Mouse (Mus musculus) hindbrain, embryonic 16.5 days (tissue): ENCODE measurements around the gene Spast. TPM values are rescaled to one million over a fixed set of nuclear protein-coding genes. Genes with fewer than 3 reads are reported as not detected.
A peak's percentile ranks its signal among the peaks of the same experiment; 100 is the strongest.
"Not testable (repeated sequence)": the region's sequence is repeated elsewhere in the genome, so short reads cannot be mapped to it uniquely, and the experiment has no call there.

Experiments
- ATAC-seq: fragments of 200-750 bp; cut with Nextera tagmentation; 2 replicates; pipeline ENCODE4 v1.8.0; 2017; ENCODE audit warnings: moderate TSS enrichment, moderate library complexity
- H3K27ac ChIP-seq: fragments of 300-500 bp; sonication (generic); 2 replicates; pipeline ENCODE4 v1.5.1; 2014; ENCODE audit warnings: low read depth, mild to moderate bottlenecking, control low read depth, low read length, moderate library complexity
- H3K27me3 ChIP-seq: fragments of 300-500 bp; sonication (generic); replicated peaks from 2 replicates; pipeline ENCODE4 v1.6.1; 2014; ENCODE audit warnings: low read length; ENCODE audit not compliant: control insufficient read depth, insufficient read depth
- H3K36me3 ChIP-seq: fragments of 300-500 bp; sonication (generic); 2 replicates; pipeline ENCODE4 v1.6.1; 2014; ENCODE audit warnings: mild to moderate bottlenecking, low read length, moderate library complexity, mixed read lengths; ENCODE audit not compliant: control insufficient read depth, insufficient read depth
- H3K4me1 ChIP-seq: fragments of 300-500 bp; sonication (generic); 2 replicates; pipeline ENCODE4 v1.6.1; 2014; ENCODE audit warnings: low read depth, low read length; ENCODE audit not compliant: control insufficient read depth, insufficient read depth
- H3K4me2 ChIP-seq: fragments of 300-500 bp; sonication (generic); 2 replicates; pipeline ENCODE4 v1.6.1; 2014; ENCODE audit warnings: mild to moderate bottlenecking, low read length, control low read depth, moderate library complexity
- H3K4me3 ChIP-seq: fragments of 300-500 bp; sonication (generic); 2 replicates; pipeline ENCODE4 v1.5.1; 2014; ENCODE audit warnings: mild to moderate bottlenecking, low read length, control low read depth, moderate library complexity
- H3K9ac ChIP-seq: fragments of 300-500 bp; sonication (generic); 2 replicates; pipeline ENCODE4 v1.6.1; 2014; ENCODE audit warnings: low read depth, mild to moderate bottlenecking, control low read depth, low read length, moderate library complexity
- H3K9me3 ChIP-seq: fragments of 300-500 bp; sonication (generic); 2 replicates; pipeline ENCODE4 v1.6.1; 2014; ENCODE audit warnings: mild to moderate bottlenecking, low read length, moderate library complexity; ENCODE audit not compliant: control insufficient read depth
- WGBS: fragments of 180-500 bp; shearing (Covaris S2); extraction: QIAGEN DNeasy Blood & Tissue Kit; methylation state at CpG from one replicate; pipeline ENCODE4 v1.1.7; 2014; 5-methylcytosine and 5-hydroxymethylcytosine counted together
- polyA plus RNA-seq: library from polyadenylated mRNA; unstranded; fragments of >200 nt; fragmentation: Nextera tagmentation; extraction: Ambion mirVana; gene quantifications from 2 replicates; pipeline ENCODE4 v1.2.1, GENCODE M21; 2015

The Spast gene
- polyA plus RNA-seq, 1 experiment from 2014 or later = 17.3 TPM

DNA sequence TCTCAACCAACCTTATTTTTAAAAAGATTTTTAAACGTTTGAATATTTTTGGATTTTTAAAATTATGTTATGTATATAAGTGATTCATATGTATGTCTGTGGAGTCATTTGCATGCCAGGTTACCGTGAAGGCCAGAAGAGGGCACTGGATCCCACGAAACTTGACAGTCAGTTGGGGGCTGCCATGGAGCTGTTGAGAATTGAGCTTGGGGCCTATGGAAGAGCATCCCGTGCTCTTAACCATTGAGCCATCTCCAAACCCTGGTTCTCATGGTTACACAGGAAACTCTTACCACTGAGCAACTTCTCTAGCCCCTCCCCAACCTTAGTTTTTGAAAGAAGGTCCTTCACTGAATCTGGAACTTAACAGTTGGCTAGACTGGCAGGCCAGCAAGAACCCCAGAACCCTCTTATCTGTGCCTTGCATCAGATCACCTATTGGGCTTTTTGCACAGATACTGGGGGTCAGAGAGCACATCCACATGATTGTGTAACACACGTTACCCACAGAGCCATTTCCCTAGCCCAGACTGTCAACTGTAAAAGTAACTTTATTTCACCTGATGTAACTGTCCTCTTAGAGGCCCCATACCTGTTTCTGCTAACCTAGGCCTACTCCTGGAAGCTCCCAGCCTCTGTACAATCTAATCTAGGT is 16.3 kb upstream of the Spast start:
- no peak overlapping the region for H3K4me2 ChIP-seq
- no peak for ATAC-seq
- no peak overlapping the region for H3K27ac ChIP-seq
- no peak overlapping the region for H3K4me3 ChIP-seq
- H3K9ac ChIP-seq = no peak overlapping the region
- WGBS = 49% methylated on average over 5 of the region's 5 CpGs
- H3K4me1 ChIP-seq = no peaks in the 10 kb centered on the region
- no peaks in the 10 kb centered on the region for H3K9me3 ChIP-seq
- H3K36me3 ChIP-seq = no peaks in the 10 kb centered on the region
- H3K27me3 ChIP-seq = no peaks in the 10 kb centered on the region

DNA sequence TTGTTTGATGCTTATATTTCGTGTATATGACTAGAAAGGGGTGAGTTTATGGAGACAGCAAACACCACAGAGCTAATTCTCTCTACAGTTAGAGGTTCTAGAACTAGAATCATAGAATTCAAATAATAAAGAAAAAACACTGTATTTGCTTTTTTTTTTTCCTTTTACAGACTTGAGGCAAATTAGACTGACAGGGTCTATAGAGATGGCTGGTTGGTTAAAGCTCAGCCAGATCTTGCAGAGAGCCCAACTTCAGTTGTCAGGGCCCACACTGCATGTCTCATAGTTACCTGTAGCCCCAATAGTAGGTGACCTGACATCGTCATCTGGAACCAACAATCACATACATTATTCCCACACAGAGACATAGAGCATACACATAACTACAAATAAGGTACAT is 14.9 kb upstream of the Spast start, which contains the start of gene Dpy30:
Dpy30 (minus strand) TSS at position 101 of the 400 bp plus-strand sequence.
- ATAC-seq = no peak
- no peaks in the 10 kb centered on the region for H3K4me1 ChIP-seq
- H3K27me3 ChIP-seq = no peaks in the 10 kb centered on the region
- no peak within 1 kb of the TSS for H3K4me3 ChIP-seq
- no peak within 1 kb of the TSS for H3K27ac ChIP-seq
- no peaks in the 10 kb centered on the region for H3K9me3 ChIP-seq
- H3K9ac ChIP-seq = no peak within 1 kb of the TSS
- no peak within 1 kb of the TSS for H3K4me2 ChIP-seq
- 85% methylated on average over 2 of the region's 2 CpGs for WGBS
- no peaks in the 10 kb centered on the region for H3K36me3 ChIP-seq

DNA sequence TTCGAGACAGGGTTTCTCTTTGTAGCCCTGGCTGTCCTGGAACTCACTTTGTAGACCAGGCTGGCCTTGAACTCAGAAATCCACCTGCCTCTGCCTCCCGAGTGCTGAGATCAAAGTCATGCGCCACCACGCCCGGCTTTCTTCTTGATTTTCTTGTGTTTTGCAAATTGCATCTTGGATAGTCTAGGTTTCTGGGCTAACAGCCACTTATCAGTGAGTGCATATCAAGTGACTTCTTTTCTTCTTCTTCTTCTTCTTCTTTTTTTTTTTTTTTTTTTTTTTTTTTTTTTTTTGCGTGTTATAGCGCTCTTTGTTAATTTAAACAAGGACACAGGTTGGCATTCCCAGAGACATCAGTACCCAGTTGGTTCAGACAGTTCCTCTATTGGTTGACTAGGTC is 11.6 kb upstream of the Spast start:
- H3K27me3 ChIP-seq, H3K9ac ChIP-seq, H3K4me3 ChIP-seq, H3K27ac ChIP-seq, ATAC-seq, H3K9me3 ChIP-seq, H3K4me2 ChIP-seq, H3K36me3 ChIP-seq, H3K4me1 ChIP-seq: not testable (repeated sequence)
- WGBS = 85% methylated on average over 7 of the region's 7 CpGs

DNA sequence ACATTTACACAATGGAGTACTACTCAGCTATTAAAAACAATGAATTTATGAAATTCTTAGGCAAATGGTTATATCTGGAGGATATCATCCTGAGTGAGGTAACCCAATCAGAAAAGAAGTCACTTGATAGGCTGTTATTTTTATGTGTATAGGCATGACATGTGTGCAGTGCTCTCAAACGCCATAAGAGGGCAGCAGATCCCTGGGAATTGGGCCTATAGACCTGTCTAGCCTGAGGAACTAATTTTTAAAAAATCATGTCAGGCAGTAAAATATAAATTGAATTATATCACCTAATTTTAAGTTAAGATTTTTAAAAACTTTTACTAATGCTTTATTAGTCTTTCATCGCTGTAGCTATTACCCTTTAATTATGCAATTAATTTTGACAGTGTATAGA is 10.6 kb upstream of the Spast start:
- not testable (repeated sequence) for H3K4me1 ChIP-seq, H3K27ac ChIP-seq, H3K9ac ChIP-seq, H3K36me3 ChIP-seq, ATAC-seq, H3K4me3 ChIP-seq, H3K9me3 ChIP-seq, H3K27me3 ChIP-seq, H3K4me2 ChIP-seq
- 42% methylated on average over 2 of the region's 2 CpGs for WGBS

DNA sequence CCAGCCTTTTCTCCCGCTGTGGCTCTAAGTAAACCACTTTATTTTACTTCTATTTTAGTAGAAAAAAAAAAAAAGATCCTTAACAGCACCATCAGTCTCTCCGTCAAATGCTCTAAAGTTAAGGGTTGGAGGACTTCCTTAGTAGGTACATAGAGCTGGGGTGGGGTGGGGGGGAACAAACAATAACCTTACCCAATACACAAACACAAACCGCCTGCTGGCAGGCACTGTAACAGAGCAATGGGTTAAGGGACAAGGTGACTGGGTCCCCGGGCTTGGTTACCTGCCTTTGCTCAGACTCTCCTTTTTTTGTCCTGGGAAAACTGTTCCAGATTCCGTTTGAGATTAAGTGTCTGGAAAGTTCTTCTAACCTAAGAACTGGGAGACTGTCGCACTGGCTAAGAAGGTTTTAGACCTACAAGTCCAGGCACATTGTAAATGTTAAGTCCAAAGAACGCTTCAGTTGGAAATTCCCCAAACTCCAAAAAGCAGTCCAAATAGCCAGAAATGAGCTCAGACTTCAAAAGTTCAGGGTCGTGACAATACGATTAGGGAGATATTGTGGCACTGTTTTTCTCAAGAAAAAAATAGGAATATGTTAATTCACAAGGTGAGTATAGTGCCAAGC is 7.6 kb upstream of the Spast start:
- no peak overlapping the region for H3K4me2 ChIP-seq
- no peaks in the 10 kb centered on the region for H3K9me3 ChIP-seq
- no peaks in the 10 kb centered on the region for H3K27me3 ChIP-seq
- no peaks in the 10 kb centered on the region for H3K4me1 ChIP-seq
- H3K36me3 ChIP-seq = no peaks in the 10 kb centered on the region
- ATAC-seq = no peak
- H3K27ac ChIP-seq = no peak overlapping the region
- H3K4me3 ChIP-seq = no peak overlapping the region
- no peak overlapping the region for H3K9ac ChIP-seq
- WGBS = 86% methylated on average over 9 of the region's 9 CpGs

DNA sequence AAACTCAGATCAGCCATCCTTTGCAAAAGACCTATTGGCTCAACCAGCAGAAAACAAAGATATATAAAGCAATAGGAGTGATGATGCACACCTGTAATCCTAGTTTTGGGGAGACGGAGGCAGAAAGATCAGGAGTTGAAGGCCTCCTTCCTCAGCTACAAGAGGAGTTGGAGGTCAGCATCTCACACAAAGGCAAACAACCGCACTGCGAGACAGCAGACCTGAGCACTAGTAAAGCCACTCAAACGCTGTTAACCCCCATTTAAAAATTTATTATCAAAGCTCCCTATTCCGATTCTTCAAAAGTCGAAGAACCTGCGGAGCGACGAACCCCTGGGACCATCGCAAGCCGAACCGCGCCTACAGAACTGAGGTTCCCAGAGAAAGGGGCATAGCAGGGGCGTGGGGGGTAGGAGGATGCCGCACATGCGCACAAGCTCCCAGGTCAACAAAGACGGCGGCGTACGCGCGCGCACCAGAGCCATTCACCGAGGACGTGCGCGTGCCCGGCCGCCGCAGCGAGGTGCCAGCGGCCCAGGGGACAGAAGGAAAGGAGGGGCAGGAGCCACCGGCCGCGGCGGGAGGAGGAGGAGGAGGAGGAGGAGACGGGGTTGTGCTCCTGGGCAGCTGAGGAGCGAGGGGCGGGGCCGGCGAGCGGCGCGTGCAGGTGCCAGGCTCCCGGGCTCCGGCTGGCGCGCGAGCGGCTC is 409 bp upstream of the Spast start:
- H3K27ac ChIP-seq = peak overlapping the region; percentile 99
- H3K9ac ChIP-seq = peak overlapping the region; percentile 98
- no peaks in the 10 kb centered on the region for H3K27me3 ChIP-seq
- peak overlapping the region; percentile 82 for H3K4me2 ChIP-seq
- H3K9me3 ChIP-seq = no peaks in the 10 kb centered on the region
- H3K36me3 ChIP-seq = no peaks in the 10 kb centered on the region
- ATAC-seq = peak; percentile 92
- WGBS = 1% methylated on average over 50 of the region's 50 CpGs
- peaks cover 32% of the 10 kb centered on the region for H3K4me1 ChIP-seq
- H3K4me3 ChIP-seq = peak overlapping the region; percentile 99

DNA sequence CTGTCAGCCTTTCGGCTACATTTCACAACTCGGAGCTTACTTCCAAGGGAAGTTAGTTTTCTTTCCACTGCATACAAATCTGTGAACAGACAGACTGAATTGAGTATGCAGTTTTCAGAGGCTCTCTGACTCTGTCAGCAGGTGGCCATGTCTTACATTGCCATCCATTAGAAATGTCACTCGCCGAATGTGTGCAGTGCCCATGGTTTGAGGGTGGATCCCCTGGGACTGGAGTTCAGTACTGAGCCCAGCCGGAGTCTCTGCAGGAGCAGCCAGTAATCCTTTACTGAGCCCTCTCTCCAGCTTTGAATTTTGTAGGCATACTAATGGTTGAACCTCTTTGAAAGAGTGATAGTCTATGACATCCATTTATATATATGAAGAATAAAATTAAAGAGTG is 2.4 kb downstream of the Spast start:
- Histone ChIP-seq H3K9me3 (0 out of 2 replicates have a peak, but pooled peaks cover 2% of the 10 kb centered on the region), H3K9ac (peak overlapping the region; percentile 40), H3K4me3 (peak overlapping the region; percentile 99), H3K4me2 (peak overlapping the region; percentile 82), H3K27ac (no peak overlapping the region), H3K27me3 (no peaks in the 10 kb centered on the region), H3K4me1 (peaks cover 32% of the 10 kb centered on the region), H3K36me3 (no peaks in the 10 kb centered on the region)
- WGBS = 29% methylated on average over 5 of the region's 5 CpGs
- ATAC-seq = no peak

DNA sequence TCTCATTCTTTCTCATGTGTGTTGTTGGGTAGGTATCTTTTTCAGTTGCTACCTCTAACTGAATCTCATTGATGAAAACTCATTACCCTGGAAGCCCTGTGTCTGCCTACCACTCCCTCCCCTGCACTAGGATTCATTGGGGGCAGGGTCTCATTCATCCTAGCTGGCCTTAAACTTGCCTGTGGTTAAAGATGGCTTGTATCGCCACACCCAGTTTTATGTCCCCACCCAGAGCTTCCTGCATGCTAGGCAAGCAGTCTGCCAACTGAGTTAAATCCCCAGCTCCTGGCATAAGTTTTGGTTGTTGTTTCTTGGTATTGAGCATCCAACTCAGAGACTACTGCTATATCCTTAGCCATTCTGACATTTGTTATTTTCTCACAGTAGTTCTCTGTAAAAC is 24.8 kb downstream of the Spast start:
- Histone ChIP-seq H3K36me3 (peaks cover 19% of the 10 kb centered on the region), H3K4me3 (no peak overlapping the region), H3K4me1 (no peaks in the 10 kb centered on the region), H3K27ac (no peak overlapping the region), H3K9ac (no peak overlapping the region), H3K27me3 (no peaks in the 10 kb centered on the region), H3K4me2 (no peak overlapping the region), H3K9me3 (no peaks in the 10 kb centered on the region)
- 94% methylated on average over 1 of the region's 1 CpGs for WGBS
- ATAC-seq = no peak

DNA sequence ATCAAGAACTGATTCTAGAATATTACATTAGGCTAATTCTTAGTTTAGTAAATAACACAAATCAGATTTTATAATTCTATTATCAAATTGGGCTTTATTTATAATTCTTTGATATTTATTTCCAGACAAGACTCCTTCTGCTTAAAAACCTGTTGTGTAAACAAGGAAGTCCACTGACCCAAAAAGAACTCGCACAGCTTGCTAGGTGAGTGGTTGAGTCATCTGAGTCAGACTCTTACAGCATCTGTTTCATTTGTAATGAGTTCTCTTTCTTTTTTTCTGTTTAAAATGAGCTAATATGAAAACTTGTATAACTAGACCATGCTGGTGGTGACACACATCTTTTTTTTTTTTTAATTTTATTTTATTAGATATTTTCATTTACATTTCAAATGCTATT is 38.1 kb downstream of the Spast start:
- Histone ChIP-seq H3K4me2 (no peak overlapping the region), H3K27me3 (no peaks in the 10 kb centered on the region), H3K9ac (no peak overlapping the region), H3K4me3 (no peak overlapping the region), H3K9me3 (no peaks in the 10 kb centered on the region), H3K27ac (no peak overlapping the region), H3K36me3 (peaks cover 41% of the 10 kb centered on the region), H3K4me1 (no peaks in the 10 kb centered on the region)
- WGBS = 100% methylated on average over 1 of the region's 1 CpGs
- ATAC-seq = no peak
